Mouse (Mus musculus): ENCODE data around the gene Dhrs1. TPM values are rescaled to one million over a fixed set of nuclear protein-coding genes. Genes with fewer than 3 reads are reported as not detected.
A peak's percentile ranks its signal among the peaks of the same experiment; 100 is the strongest.

Dhrs1 gene
- polyA plus RNA-seq, 1 experiment from 2014 or later = 60.3 TPM

DNA sequence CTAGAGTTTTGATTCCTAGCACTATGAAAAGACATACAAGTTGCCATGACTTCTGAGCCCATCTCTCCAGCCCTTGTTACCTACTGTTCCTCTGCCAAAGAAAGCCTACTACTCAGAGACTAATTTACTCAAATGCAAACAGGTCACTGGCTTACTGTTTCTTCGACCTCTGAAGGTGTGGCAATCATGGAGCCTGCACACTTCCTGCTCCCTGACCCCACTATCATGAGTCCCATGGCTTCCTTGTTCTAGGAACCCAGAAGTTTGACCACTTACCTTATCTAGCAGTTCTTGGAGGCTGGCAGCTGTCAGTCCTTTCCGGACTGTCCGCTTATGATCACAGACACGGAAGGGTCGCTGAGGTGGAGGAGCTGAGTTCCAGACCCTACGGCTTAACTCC, 12.1 kb upstream of the Dhrs1 start:
- H3K4me3 ChIP-seq (ENCODE audit: low read depth, low read length) = no peak overlapping the region
- peaks cover 13% of the 10 kb centered on the region for H3K27me3 ChIP-seq (ENCODE audit: control insufficient read depth, insufficient read depth, low read length)
- no peaks in the 10 kb centered on the region for H3K9me3 ChIP-seq (replicated peaks; ENCODE audit: control insufficient read depth, low read length)
- no peak overlapping the region for H3K9ac ChIP-seq (ENCODE audit: low read depth, low read length)
- 33% methylated on average over 6 of the region's 6 CpGs for WGBS (ENCODE audit: insufficient replicate concordance)
- H3K4me1 ChIP-seq (ENCODE audit: control insufficient read depth, insufficient read depth, low read length) = peaks cover 7% of the 10 kb centered on the region
- peak overlapping the region; percentile 48 for H3K4me2 ChIP-seq
- ATAC-seq (replicated peaks; ENCODE audit: insufficient number of reproducible peaks, low FRiP score, low TSS enrichment) = no peak
- H3K27ac ChIP-seq (ENCODE audit: low read depth, low read length) = 0 out of 2 replicates have a peak overlapping the region, but pooled peaks have one; percentile 29
- peaks cover 24% of the 10 kb centered on the region for H3K36me3 ChIP-seq (ENCODE audit: control insufficient read depth, insufficient read depth, low read length)

DNA sequence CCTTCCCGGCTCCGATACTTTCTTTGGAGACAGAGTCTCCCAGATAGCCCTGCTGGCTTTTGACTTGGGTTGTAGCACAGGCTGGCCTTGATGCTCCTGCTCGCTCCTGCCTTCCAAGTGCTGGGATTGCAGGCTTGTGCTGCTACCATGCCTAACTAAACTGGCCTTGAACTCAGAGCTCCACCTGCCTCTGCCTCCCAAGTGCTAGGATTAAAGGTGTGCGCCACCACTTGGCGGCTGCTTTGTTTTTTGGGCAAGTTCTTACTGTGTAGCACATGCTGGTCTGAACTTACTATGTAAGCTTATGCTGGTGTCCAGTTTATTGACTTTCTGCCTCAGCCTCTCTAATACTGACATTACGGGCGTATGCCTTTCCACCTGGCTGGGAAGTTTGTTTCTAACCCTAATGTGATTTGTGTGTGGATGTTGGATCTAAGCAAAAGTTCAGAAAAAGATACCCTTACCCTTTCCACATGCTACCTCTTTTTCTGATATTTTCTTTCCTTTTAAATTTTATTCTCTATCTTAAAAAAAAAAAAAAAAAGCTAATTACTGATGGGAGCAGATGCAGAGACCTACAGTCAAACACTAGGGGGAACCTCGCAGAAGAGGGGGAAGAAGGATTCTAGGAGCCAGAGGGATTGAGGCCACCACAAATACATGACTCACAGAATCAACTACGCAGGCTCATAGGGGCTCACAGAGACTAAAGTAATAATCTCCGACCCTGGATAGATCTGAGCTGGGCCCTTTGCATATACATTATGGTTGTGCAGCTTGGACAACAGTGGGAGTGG, 1.8 kb upstream of the Dhrs1 start:
- peak overlapping the region; percentile 96; the same call in 1 of the 2 replicates for H3K4me3 ChIP-seq (ENCODE audit: low read depth, low read length)
- 86% methylated on average over 10 of the region's 10 CpGs for WGBS (ENCODE audit: insufficient replicate concordance)
- no peak for ATAC-seq (replicated peaks; ENCODE audit: insufficient number of reproducible peaks, low FRiP score, low TSS enrichment)

DNA sequence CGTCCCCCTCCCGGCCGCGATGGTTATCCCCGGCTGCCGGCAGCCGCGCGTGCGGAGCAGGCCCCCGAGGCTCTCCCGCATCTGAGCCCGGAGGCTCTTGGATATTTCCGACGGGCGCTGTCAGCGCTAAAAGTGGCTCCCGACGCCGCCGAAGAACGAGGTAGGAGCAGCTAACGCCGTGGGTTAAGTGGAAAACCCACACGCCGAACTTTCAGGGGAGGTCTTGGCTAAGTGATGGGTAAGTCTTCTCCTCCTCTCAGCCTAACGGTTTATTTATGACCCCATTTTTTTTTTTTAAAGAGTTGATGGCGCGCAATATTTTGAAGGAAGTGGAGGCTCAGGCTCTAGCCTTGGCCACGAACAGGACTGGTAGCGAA, 359 bp upstream of the Dhrs1 start:
- peak overlapping the region; percentile 10; the same call in 1 of the 2 replicates for H3K27ac ChIP-seq (ENCODE audit: low read depth, low read length)
- H3K9ac ChIP-seq (ENCODE audit: low read depth, low read length) = peak overlapping the region; percentile 85
- 0 out of 2 replicates have a peak, but pooled peaks cover 7% of the 10 kb centered on the region for H3K36me3 ChIP-seq (ENCODE audit: control insufficient read depth, insufficient read depth, low read length)
- under 1% methylated on average over 25 of the region's 31 CpGs for WGBS (ENCODE audit: insufficient replicate concordance)
- H3K4me1 ChIP-seq (ENCODE audit: control insufficient read depth, insufficient read depth, low read length) = peaks cover 3% of the 10 kb centered on the region; the same call in 1 of the 2 replicates
- no peak for ATAC-seq (replicated peaks; ENCODE audit: insufficient number of reproducible peaks, low FRiP score, low TSS enrichment)
- H3K4me2 ChIP-seq = peak overlapping the region; percentile 99
- no peaks in the 10 kb centered on the region for H3K27me3 ChIP-seq (ENCODE audit: control insufficient read depth, insufficient read depth, low read length)
- no peaks in the 10 kb centered on the region for H3K9me3 ChIP-seq (replicated peaks; ENCODE audit: control insufficient read depth, low read length)
- H3K4me3 ChIP-seq (ENCODE audit: low read depth, low read length) = peak overlapping the region; percentile 96

More for the DNA sequence above, 1.8 kb upstream of the Dhrs1 start:
- H3K27me3 ChIP-seq (ENCODE audit: control insufficient read depth, insufficient read depth, low read length) = no peaks in the 10 kb centered on the region
- H3K27ac ChIP-seq (ENCODE audit: low read depth, low read length) = no peak overlapping the region
- H3K4me2 ChIP-seq = peak overlapping the region; percentile 99
- H3K9ac ChIP-seq (ENCODE audit: low read depth, low read length) = no peak overlapping the region
- H3K9me3 ChIP-seq (replicated peaks; ENCODE audit: control insufficient read depth, low read length) = no peaks in the 10 kb centered on the region
- peaks cover 3% of the 10 kb centered on the region; the same call in 1 of the 2 replicates for H3K4me1 ChIP-seq (ENCODE audit: control insufficient read depth, insufficient read depth, low read length)
- 0 out of 2 replicates have a peak, but pooled peaks cover 7% of the 10 kb centered on the region for H3K36me3 ChIP-seq (ENCODE audit: control insufficient read depth, insufficient read depth, low read length)

DNA sequence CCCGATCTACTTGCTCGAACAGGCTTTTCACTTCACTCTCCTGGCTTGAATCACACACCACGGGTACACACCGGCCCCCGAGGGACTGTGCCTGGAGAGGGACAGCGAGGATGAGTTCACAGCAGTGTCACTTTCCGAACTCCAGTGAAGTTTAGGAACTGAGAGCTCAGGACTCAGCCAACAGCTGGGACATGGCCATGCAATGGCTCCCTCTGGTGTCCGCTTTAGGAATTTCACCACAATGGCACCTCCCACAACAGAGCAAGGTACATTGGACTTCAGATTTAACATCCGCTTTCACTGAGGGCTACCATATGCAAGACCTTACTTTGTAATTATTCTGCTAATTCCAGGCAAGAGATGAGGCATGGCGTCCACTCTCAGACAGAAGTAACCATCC, 1.8 kb downstream of the Dhrs1 start:
- no peak overlapping the region for H3K4me3 ChIP-seq (ENCODE audit: low read depth, low read length)
- peaks cover 5% of the 10 kb centered on the region; the same call in 1 of the 2 replicates for H3K36me3 ChIP-seq (ENCODE audit: control insufficient read depth, insufficient read depth, low read length)
- peak overlapping the region; percentile 33; the same call in 1 of the 2 replicates for H3K4me2 ChIP-seq
- H3K27me3 ChIP-seq (ENCODE audit: control insufficient read depth, insufficient read depth, low read length) = no peaks in the 10 kb centered on the region
- no peaks in the 10 kb centered on the region for H3K9me3 ChIP-seq (replicated peaks; ENCODE audit: control insufficient read depth, low read length)
- H3K4me1 ChIP-seq (ENCODE audit: control insufficient read depth, insufficient read depth, low read length) = peaks cover 3% of the 10 kb centered on the region; the same call in 1 of the 2 replicates
- H3K9ac ChIP-seq (ENCODE audit: low read depth, low read length) = 0 out of 2 replicates have a peak overlapping the region, but pooled peaks have one; percentile 13
- WGBS (ENCODE audit: insufficient replicate concordance) = 21% methylated on average over 10 of the region's 10 CpGs
- 0 out of 2 replicates have a peak, but pooled peaks have one; percentile 28 for ATAC-seq (replicated peaks; ENCODE audit: insufficient number of reproducible peaks, low FRiP score, low TSS enrichment)
- H3K27ac ChIP-seq (ENCODE audit: low read depth, low read length) = no peak overlapping the region

DNA sequence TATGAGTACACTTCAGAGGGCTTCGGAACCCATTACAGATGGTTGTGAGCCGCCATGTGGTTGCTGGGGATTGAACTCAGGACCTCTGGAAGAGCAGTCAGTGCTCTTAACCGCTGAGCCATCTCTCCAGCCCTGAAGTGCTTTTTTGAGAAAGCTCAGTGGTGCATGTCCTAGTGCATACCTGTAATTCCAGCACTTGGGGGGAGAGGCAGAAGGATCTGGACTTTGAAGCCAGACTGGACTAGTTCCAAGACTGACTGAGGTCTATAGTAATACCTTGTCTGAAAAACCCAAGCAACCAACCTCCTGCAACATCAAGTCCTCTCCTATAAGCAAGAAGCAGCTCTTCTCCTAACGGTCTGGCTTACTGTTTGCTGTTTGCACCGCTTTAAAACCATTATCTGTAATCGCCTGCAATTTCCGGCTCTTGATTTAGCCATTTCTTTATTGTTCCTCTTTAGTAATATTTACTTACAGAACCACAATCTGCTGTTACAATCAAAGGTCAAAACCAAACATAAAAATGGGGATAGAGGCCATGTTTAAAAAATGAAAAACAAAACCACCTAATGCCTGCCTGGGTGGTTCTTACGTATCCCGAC, 8.3 kb downstream of the Dhrs1 start:
- no peak for ATAC-seq (replicated peaks; ENCODE audit: insufficient number of reproducible peaks, low FRiP score, low TSS enrichment)
- WGBS (ENCODE audit: insufficient replicate concordance) = 86% methylated on average over 9 of the region's 9 CpGs

DNA sequence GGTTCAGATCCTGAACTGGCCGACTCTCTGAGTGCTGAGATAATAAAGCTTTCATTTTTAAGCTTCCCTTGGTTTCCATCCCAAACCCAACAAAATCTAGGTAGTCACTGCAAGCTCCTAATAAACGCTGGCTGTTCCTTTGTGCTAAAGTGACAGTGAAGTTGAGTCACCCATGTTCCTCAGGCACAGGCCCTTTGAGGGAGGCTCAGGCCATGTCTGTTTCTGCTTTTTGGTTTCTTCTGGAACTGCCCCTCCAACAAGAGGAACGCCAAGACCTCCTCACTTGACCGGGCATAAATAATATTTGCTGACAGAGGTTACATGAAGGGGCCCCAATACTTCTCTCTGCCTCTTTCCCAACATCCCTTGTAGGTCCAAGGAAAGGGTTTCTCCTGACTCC, 9.7 kb downstream of the Dhrs1 start:
- H3K4me2 ChIP-seq = no peak overlapping the region
- 77% methylated on average over 4 of the region's 4 CpGs for WGBS (ENCODE audit: insufficient replicate concordance)
- no peak for ATAC-seq (replicated peaks; ENCODE audit: insufficient number of reproducible peaks, low FRiP score, low TSS enrichment)
- no peak overlapping the region for H3K9ac ChIP-seq (ENCODE audit: low read depth, low read length)
- H3K4me1 ChIP-seq (ENCODE audit: control insufficient read depth, insufficient read depth, low read length) = no peaks in the 10 kb centered on the region
- H3K27me3 ChIP-seq (ENCODE audit: control insufficient read depth, insufficient read depth, low read length) = no peaks in the 10 kb centered on the region; the same call in 1 of the 2 replicates
- H3K27ac ChIP-seq (ENCODE audit: low read depth, low read length) = no peak overlapping the region
- no peaks in the 10 kb centered on the region for H3K9me3 ChIP-seq (replicated peaks; ENCODE audit: control insufficient read depth, low read length)
- peaks cover 5% of the 10 kb centered on the region; the same call in 1 of the 2 replicates for H3K36me3 ChIP-seq (ENCODE audit: control insufficient read depth, insufficient read depth, low read length)
- H3K4me3 ChIP-seq (ENCODE audit: low read depth, low read length) = no peak overlapping the region

More for the DNA sequence above, 8.3 kb downstream of the Dhrs1 start:
- Histone ChIP-seq H3K4me3 (ENCODE audit: low read depth, low read length) (no peak overlapping the region), H3K9ac (ENCODE audit: low read depth, low read length) (no peak overlapping the region), H3K4me1 (ENCODE audit: control insufficient read depth, insufficient read depth, low read length) (no peaks in the 10 kb centered on the region), H3K36me3 (ENCODE audit: control insufficient read depth, insufficient read depth, low read length) (peaks cover 5% of the 10 kb centered on the region; the same call in 1 of the 2 replicates), H3K27ac (ENCODE audit: low read depth, low read length) (no peak overlapping the region), H3K9me3 (replicated peaks; ENCODE audit: control insufficient read depth, low read length) (no peaks in the 10 kb centered on the region), H3K4me2 (no peak overlapping the region), H3K27me3 (ENCODE audit: control insufficient read depth, insufficient read depth, low read length) (no peaks in the 10 kb centered on the region)

DNA sequence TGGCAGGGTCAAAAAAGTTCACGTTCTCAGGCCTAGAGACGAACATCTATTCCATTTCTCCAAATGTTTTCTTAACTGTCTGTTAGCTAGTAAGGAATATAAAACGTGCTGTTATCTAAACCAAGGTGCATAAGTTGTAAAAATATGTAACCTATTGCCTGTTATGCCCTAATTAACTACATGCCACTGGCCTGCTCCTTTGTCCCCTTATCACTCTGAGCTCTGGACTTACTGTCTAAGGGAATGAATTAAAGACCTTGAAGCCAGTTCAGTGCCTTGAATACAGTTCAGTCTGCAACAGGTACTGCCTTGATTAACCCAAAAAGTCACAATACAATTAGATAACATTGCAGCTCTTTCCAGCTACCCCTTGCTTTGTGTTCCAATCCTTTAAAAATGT, 10.2 kb downstream of the Dhrs1 start:
- no peaks in the 10 kb centered on the region for H3K4me1 ChIP-seq (ENCODE audit: control insufficient read depth, insufficient read depth, low read length)
- no peak for ATAC-seq (replicated peaks; ENCODE audit: insufficient number of reproducible peaks, low FRiP score, low TSS enrichment)
- 56% methylated on average over 3 of the region's 3 CpGs for WGBS (ENCODE audit: insufficient replicate concordance)
- no peak overlapping the region for H3K4me2 ChIP-seq
- H3K36me3 ChIP-seq (ENCODE audit: control insufficient read depth, insufficient read depth, low read length) = peaks cover 4% of the 10 kb centered on the region; the same call in 1 of the 2 replicates
- H3K27ac ChIP-seq (ENCODE audit: low read depth, low read length) = no peak overlapping the region
- H3K9me3 ChIP-seq (replicated peaks; ENCODE audit: control insufficient read depth, low read length) = no peaks in the 10 kb centered on the region
- H3K9ac ChIP-seq (ENCODE audit: low read depth, low read length) = no peak overlapping the region
- no peak overlapping the region for H3K4me3 ChIP-seq (ENCODE audit: low read depth, low read length)
- no peaks in the 10 kb centered on the region; the same call in 1 of the 2 replicates for H3K27me3 ChIP-seq (ENCODE audit: control insufficient read depth, insufficient read depth, low read length)

DNA sequence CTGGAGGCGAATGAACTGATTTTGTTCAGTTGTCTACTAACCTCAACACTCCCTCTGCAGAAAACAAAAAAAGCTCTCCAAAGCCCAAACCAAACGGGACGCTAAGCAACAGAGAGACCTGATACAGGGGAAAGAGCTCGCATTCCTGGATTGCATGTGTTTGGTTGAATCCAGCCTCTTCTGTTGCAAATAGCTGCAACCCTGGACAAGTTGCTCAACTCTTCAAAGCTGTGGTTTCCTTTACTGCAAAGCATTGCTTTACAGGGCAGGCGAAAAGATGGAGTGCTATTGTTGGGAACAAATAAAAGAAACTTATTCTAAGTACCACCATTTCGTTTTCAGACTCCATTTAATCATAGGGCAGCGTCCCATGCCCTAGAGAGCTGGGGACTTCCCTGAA, 10.6 kb downstream of the Dhrs1 start:
- Histone ChIP-seq H3K36me3 (ENCODE audit: control insufficient read depth, insufficient read depth, low read length) (no peaks in the 10 kb centered on the region), H3K27ac (ENCODE audit: low read depth, low read length) (no peak overlapping the region), H3K4me3 (ENCODE audit: low read depth, low read length) (no peak overlapping the region), H3K4me2 (no peak overlapping the region), H3K4me1 (ENCODE audit: control insufficient read depth, insufficient read depth, low read length) (no peaks in the 10 kb centered on the region), H3K27me3 (ENCODE audit: control insufficient read depth, insufficient read depth, low read length) (no peaks in the 10 kb centered on the region; the same call in 1 of the 2 replicates), H3K9ac (ENCODE audit: low read depth, low read length) (no peak overlapping the region), H3K9me3 (replicated peaks; ENCODE audit: control insufficient read depth, low read length) (no peaks in the 10 kb centered on the region)
- ATAC-seq (replicated peaks; ENCODE audit: insufficient number of reproducible peaks, low FRiP score, low TSS enrichment) = no peak
- 71% methylated on average over 7 of the region's 7 CpGs for WGBS (ENCODE audit: insufficient replicate concordance)

Measured in heart, embryonic 11.5 days (tissue).